Mouse (Mus musculus): ENCODE measurements around the gene Slc2a3.
A peak's percentile ranks its signal among the peaks of the same experiment; 100 is the strongest.
"Not testable (repeated sequence)": the region's sequence is repeated elsewhere in the genome, so short reads cannot be mapped to it uniquely, and the experiment has no call there.

The Slc2a3 gene

GRCm38 (mm10) chr6:122711455-122711854, 90.0 kb downstream of the Slc2a3 start:
- no peak for DNase-seq (ENCODE audit: low read depth, low spot score)

GRCm38 (mm10) chr6:122708826-122709225, 92.6 kb downstream of the Slc2a3 start:
- DNase-seq (ENCODE audit: low read depth, low spot score) = no peak

- no peak for DNase-seq (ENCODE audit: low read depth, low spot score)
These were observed 94.2 kb downstream of the Slc2a3 start, which contains the start of gene Nanog for GRCm38 (mm10) chr6:122707036-122707800. Gene Nanog (plus strand): TSS chr6:122707489.

DNA sequence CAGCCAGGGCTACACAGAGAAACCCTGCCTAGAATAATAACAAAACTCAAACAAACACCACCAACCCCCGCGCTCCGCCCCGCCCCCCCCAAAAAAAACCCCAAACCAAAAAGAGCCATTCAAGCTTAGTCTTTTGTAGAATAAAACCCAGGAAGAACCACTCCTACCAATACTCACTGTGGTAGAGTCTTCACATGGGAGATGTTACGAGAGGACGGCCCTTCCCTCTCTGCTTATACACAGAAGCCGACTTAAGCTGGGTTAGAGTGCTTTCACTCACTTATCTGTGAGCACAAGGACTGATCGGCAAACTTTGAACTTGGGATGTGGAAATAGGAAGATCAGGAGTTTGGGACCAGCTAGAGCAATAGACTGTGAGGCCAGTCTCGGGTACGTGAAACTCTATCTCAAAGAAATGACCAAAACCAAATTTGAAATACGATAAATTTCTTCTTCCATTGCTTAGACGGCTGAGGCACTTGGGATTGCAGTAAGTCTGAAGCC, 95.1 kb downstream of the Slc2a3 start:
- DNase-seq (ENCODE audit: low read depth, low spot score) = no peak

DNA sequence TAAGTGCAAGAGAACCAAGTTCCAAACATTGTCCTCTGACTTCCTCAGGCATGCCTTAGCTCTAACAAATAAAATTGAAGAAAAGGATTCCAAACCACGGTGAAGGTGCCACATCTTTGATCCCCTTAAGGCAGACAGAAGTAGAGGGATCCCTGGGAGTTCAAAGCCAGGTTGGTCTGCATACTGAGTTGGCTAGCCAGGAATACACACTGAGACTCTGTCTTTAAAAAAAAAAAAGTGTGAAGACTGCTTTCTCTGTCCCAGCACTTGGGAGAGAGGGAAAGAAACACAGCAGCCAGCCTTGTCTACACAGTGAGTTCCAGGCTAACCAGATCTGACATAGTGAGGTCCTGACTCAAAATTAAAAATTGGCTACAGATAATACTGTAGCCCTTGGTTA, 97.7 kb downstream of the Slc2a3 start:
- DNase-seq (ENCODE audit: low read depth, low spot score) = no peak

GRCm38 (mm10) chr6:122703251-122703650, 98.2 kb downstream of the Slc2a3 start:
- DNase-seq (ENCODE audit: low read depth, low spot score) = no peak

GRCm38 (mm10) chr6:122702480-122703124, 98.8 kb downstream of the Slc2a3 start:
- peak; percentile 23 for DNase-seq (ENCODE audit: low read depth, low spot score)

- DNase-seq (ENCODE audit: low read depth, low spot score) = no peak
These were observed 99.6 kb downstream of the Slc2a3 start for GRCm38 (mm10) chr6:122701816-122702215.

GRCm38 (mm10) chr6:122699628-122700027, 101.8 kb downstream of the Slc2a3 start:
- not testable (repeated sequence) for DNase-seq (ENCODE audit: low read depth, low spot score)

DNA sequence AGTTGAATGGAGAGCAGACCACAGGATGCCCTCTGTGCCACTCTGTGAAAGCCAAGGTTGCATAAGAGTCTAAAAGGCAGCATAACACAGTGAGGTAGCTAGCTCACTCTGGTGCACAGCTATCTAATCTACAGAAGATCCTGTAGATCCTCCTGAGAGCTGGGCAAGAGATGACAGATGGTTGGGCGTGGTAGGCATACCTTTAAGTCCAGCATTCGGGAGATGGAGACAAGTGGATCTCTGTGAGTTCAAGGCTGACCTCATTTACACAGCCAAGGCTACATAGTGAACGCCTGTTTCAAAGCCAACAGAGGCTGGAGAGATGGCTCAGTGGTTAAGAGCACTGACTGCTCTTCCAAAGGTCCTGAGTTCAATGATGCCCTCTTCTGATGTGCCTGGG, 106.0 kb downstream of the Slc2a3 start:
- no peak for DNase-seq (ENCODE audit: low read depth, low spot score)

DNA sequence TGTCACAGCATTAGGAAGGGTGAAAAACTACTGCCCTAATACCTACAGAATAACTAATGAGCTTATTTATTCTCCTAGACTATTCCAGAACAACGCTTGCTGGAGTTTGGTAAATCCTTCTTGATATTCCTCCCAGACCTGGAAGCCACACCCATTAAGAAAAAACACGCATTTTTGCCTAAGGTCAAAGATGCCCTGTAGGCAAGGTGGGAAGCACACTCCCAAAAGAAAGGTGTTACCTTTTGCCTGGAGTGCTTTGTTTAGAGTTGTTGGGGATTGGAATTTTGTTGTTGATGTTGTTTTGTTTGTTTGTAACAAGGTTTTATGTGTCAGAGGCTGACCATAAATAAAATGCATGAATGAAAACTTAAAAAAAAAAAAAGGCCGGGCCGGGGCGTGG, 111.4 kb downstream of the Slc2a3 start:
- no peak for DNase-seq (ENCODE audit: low read depth, low spot score)

DNA sequence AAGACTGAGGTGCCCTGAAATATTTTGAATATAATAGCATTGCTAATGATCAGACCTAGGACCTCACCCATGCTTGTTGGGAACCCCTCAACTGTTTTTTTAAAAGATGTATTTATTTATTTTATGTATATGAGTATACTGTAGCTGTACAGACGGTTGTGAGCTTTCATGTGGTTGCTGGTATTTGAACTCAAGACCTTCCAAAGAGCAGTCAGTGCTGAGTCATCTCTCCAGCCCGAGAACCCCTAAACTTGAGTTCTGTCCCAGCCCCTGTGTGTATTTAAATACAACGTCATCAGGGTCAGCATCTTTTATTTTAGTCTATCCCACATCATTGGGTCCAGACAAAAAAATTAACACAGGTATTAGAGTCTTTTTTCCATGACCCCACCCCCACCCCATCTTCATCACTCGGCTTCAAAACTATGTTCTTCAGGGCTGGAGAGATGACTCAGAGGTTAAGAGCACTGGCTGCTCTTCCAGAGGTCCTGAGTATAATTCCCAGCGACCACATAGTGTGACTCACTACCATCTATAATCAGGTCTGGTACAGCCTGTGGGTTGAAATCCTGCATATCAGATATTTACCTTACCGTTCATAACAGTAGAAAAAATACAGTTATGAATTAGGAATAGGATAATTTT, 111.9 kb downstream of the Slc2a3 start:
- no peak for DNase-seq (ENCODE audit: low read depth, low spot score)

DNA sequence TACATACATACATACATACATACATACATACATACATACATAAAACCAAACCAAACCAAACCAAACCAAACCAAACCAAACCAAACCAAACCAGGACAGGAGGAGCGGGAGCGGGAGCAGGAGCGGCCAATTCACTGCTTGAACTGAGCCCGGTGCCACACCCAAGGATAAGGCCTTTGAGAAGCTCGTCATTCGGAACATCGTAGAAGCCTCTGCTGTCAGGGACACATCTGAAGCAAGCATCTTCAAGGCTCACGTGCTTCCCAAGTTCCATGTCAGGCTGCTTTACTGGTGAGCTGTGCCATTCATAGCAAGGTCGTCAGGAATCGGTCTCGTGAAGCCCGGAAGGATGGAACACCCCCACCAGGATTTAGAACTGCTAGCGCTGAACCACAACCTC, 114.7 kb downstream of the Slc2a3 start:
- DNase-seq (ENCODE audit: low read depth, low spot score) = no peak

DNA sequence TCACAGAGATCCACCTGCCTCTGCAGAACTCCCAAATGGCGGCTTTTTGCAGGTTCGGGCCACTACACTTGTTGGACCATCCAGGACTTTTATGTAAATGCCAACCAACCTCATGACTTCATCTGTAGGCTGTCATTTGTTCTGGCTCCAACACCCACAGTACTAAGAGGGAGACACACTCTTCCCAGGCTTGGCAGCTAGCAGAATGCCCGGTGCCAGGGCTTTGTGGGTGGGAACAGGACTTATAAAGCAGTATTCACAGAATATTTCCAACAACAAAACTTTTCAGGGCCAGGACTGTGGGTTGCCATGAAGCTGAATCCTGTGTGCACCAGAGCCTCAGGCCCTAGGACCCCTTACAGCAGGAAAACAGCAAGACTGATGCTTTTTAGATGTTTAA, 118.8 kb downstream of the Slc2a3 start:
- DNase-seq (ENCODE audit: low read depth, low spot score) = no peak
